Mouse (Mus musculus) embryonic fibroblast, embryonic 13.5 days (primary cell): ENCODE results near the gene Triobp.

ENCODE experiments used
- CTCF ChIP-seq: IDR thresholded peaks from 2 replicates; pipeline ENCODE4 v1.5.1; 2011; ENCODE audit warnings: mild to moderate bottlenecking, control low read depth, low read length, moderate library complexity, borderline replicate concordance; ENCODE audit not compliant: insufficient read depth
- POLR2A ChIP-seq: IDR thresholded peaks from 2 replicates; pipeline ENCODE4 v1.6.1; 2011; ENCODE audit warnings: low read depth, mild to moderate bottlenecking, control low read depth, low read length, moderate library complexity

- TF ChIP-seq CTCF (no peak), POLR2A (no peak)
Measured at GRCm38 (mm10) chr15:79048186-79048585, 100.7 kb downstream of the Triobp start.
